Mouse (Mus musculus): Measurements from ENCODE around the gene Ly6g5b. TPM values are rescaled to one million over a fixed set of nuclear protein-coding genes. Genes with fewer than 3 reads are reported as not detected.
"Not testable (repeated sequence)": the region's sequence is repeated elsewhere in the genome, so short reads cannot be mapped to it uniquely, and the experiment has no call there.

Ly6g5b gene
- polyA plus RNA-seq, 1 experiment = not detected

GRCm38 (mm10) chr17:35131500-35132173 lies 16.4 kb upstream of the Ly6g5b start, which contains the start of gene Apom:
Gene Apom, minus strand, starts transcription at chr17:35132050.
- Histone ChIP-seq H3K27ac (ENCODE audit: insufficient read depth, low read depth, low read length) (no peak within 1 kb of the TSS), H3K4me3 (ENCODE audit: insufficient read depth, low read depth, low read length) (no peak within 1 kb of the TSS), H3K4me1 (ENCODE audit: control insufficient read depth, insufficient read depth, low read length) (peaks cover 16% of the 10 kb centered on the region)
- TF ChIP-seq POLR2A (IDR thresholded peaks at IDR 0.05; ENCODE audit: insufficient read depth, low read depth, low read length) = no peak
- no peak for TF ChIP-seq CTCF (IDR thresholded peaks at IDR 0.05; ENCODE audit: insufficient read depth, low read depth, low read length)
- WGBS = 77% methylated on average over 15 of the region's 15 CpGs

- no peak for TF ChIP-seq POLR2A (IDR thresholded peaks at IDR 0.05; ENCODE audit: insufficient read depth, low read depth, low read length)
- no peak for TF ChIP-seq CTCF (IDR thresholded peaks at IDR 0.05; ENCODE audit: insufficient read depth, low read depth, low read length)
These were observed 15.8 kb upstream of the Ly6g5b start for GRCm38 (mm10) chr17:35131038-35131437.

DNA sequence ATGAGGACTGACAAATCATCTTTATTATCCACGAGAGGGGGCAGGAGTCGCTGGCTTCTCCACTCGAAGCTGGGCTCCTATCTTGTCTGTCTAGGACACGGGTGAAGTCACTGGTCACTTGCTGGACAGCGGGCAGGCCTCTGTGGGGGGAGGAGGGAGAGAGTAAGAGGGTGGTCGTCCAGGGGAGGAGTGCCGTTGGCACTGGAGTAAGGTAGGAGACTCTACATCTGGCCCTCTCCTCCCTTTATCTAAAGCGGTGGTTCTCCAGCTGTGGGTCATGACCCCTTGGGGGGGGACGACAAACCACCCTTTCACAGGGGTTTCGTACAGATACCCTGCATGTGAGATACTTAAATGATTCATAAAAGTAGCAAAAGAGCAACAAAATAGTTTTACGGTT lies 13.8 kb upstream of the Ly6g5b start:
- WGBS = 75% methylated on average over 11 of the region's 11 CpGs

More at GRCm38 (mm10) chr17:35131038-35131437, 15.8 kb upstream of the Ly6g5b start:
- Histone ChIP-seq H3K4me1 (ENCODE audit: control insufficient read depth, insufficient read depth, low read length) (peaks cover 18% of the 10 kb centered on the region), H3K27ac (ENCODE audit: insufficient read depth, low read depth, low read length) (no peak overlapping the region), H3K4me3 (ENCODE audit: insufficient read depth, low read depth, low read length) (no peak overlapping the region)
- WGBS = 85% methylated on average over 8 of the region's 8 CpGs

DNA sequence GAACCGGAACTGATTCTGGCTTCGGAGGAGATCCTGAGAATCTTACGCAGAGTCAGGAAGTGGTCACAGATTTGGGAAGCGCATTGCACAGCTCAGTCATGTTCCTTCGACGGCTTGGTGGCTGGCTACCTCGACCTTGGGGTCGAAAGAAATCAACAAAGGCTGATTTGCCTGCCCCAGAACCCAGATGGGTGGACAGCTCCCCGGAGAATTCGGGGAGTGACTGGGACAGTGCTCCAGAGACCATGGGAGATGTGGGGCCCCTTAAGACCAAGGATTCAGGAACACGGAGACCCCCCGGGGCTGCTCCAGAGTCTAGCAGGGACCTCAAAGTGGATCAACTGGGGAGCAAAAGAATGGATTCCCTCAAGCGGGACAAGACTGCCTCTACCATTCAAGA lies 11.8 kb upstream of the Ly6g5b start:
- Histone ChIP-seq H3K4me1 (ENCODE audit: control insufficient read depth, insufficient read depth, low read length) (peaks cover 20% of the 10 kb centered on the region), H3K27ac (ENCODE audit: insufficient read depth, low read depth, low read length) (no peak overlapping the region; the same call in 1 of the 2 replicates), H3K4me3 (ENCODE audit: insufficient read depth, low read depth, low read length) (peak overlapping the region; percentile 77)
- TF ChIP-seq CTCF (IDR thresholded peaks at IDR 0.05; ENCODE audit: insufficient read depth, low read depth, low read length) = no peak
- no peak for TF ChIP-seq POLR2A (IDR thresholded peaks at IDR 0.05; ENCODE audit: insufficient read depth, low read depth, low read length)
- 66% methylated on average over 13 of the region's 13 CpGs for WGBS

More for the DNA sequence above, 13.8 kb upstream of the Ly6g5b start:
- Histone ChIP-seq H3K4me1 (ENCODE audit: control insufficient read depth, insufficient read depth, low read length) (peaks cover 20% of the 10 kb centered on the region), H3K27ac (ENCODE audit: insufficient read depth, low read depth, low read length) (no peak overlapping the region), H3K4me3 (ENCODE audit: insufficient read depth, low read depth, low read length) (no peak overlapping the region)
- no peak for TF ChIP-seq POLR2A (IDR thresholded peaks at IDR 0.05; ENCODE audit: insufficient read depth, low read depth, low read length)
- no peak for TF ChIP-seq CTCF (IDR thresholded peaks at IDR 0.05; ENCODE audit: insufficient read depth, low read depth, low read length)

GRCm38 (mm10) chr17:35126206-35126611 lies 11.0 kb upstream of the Ly6g5b start, which contains the start of gene D17H6S53E:
Gene D17H6S53E, plus strand, starts transcription at chr17:35126373.
- under 1% methylated on average over 36 of the region's 36 CpGs for WGBS
- Histone ChIP-seq H3K4me3 (ENCODE audit: insufficient read depth, low read depth, low read length) (peak within 1 kb of the TSS; percentile 77), H3K27ac (ENCODE audit: insufficient read depth, low read depth, low read length) (peak within 1 kb of the TSS; percentile 82), H3K4me1 (ENCODE audit: control insufficient read depth, insufficient read depth, low read length) (peaks cover 20% of the 10 kb centered on the region)
- TF ChIP-seq POLR2A (IDR thresholded peaks at IDR 0.05; ENCODE audit: insufficient read depth, low read depth, low read length) = peak; percentile 92
- no peak for TF ChIP-seq CTCF (IDR thresholded peaks at IDR 0.05; ENCODE audit: insufficient read depth, low read depth, low read length)

- peak overlapping the region; percentile 77; the same call in 1 of the 2 replicates for H3K4me3 ChIP-seq (ENCODE audit: insufficient read depth, low read depth, low read length)
- TF ChIP-seq CTCF (IDR thresholded peaks at IDR 0.05; ENCODE audit: insufficient read depth, low read depth, low read length) = no peak
- TF ChIP-seq POLR2A (IDR thresholded peaks at IDR 0.05; ENCODE audit: insufficient read depth, low read depth, low read length) = no peak
- peaks cover 20% of the 10 kb centered on the region for H3K4me1 ChIP-seq (ENCODE audit: control insufficient read depth, insufficient read depth, low read length)
- H3K27ac ChIP-seq (ENCODE audit: insufficient read depth, low read depth, low read length) = no peak overlapping the region
- 35% methylated on average over 6 of the region's 6 CpGs for WGBS
These were observed 10.3 kb upstream of the Ly6g5b start for GRCm38 (mm10) chr17:35125578-35125977.

- Histone ChIP-seq H3K27ac (ENCODE audit: insufficient read depth, low read depth, low read length) (no peak overlapping the region), H3K4me1 (ENCODE audit: control insufficient read depth, insufficient read depth, low read length) (peaks cover 20% of the 10 kb centered on the region), H3K4me3 (ENCODE audit: insufficient read depth, low read depth, low read length) (no peak overlapping the region)
- WGBS = 86% methylated on average over 1 of the region's 1 CpGs
- TF ChIP-seq CTCF (IDR thresholded peaks at IDR 0.05; ENCODE audit: insufficient read depth, low read depth, low read length) (no peak), POLR2A (IDR thresholded peaks at IDR 0.05; ENCODE audit: insufficient read depth, low read depth, low read length) (no peak)
These were observed 9.9 kb upstream of the Ly6g5b start for GRCm38 (mm10) chr17:35125081-35125480.

GRCm38 (mm10) chr17:35124261-35124896 lies 9.2 kb upstream of the Ly6g5b start:
- H3K4me1 ChIP-seq (ENCODE audit: control insufficient read depth, insufficient read depth, low read length) = peaks cover 20% of the 10 kb centered on the region
- not testable (repeated sequence) for H3K27ac ChIP-seq (ENCODE audit: insufficient read depth, low read depth, low read length); H3K4me3 ChIP-seq (ENCODE audit: insufficient read depth, low read depth, low read length)
- WGBS = 90% methylated on average over 12 of the region's 12 CpGs

DNA sequence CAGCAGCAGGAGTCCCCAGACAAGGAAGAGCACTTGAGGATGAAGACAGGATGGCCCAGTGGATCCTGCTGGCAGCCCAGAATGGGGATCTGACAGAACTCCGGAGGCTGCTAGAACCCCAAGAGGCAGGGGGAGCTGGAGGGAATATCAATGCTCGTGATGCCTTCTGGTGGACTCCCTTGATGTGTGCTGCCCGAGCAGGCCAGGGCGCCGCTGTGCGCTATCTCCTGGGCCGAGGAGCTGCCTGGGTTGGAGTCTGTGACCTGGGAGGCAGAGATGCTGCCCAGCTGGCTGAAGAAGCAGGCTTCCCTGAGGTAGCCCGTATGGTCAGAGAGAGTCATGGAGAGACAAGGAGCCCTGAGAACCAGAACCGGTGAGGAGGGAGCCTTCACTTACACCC lies 8.1 kb upstream of the Ly6g5b start:
- H3K27ac ChIP-seq (ENCODE audit: insufficient read depth, low read depth, low read length); H3K4me3 ChIP-seq (ENCODE audit: insufficient read depth, low read depth, low read length): not testable (repeated sequence)
- WGBS = 86% methylated on average over 9 of the region's 9 CpGs
- H3K4me1 ChIP-seq (ENCODE audit: control insufficient read depth, insufficient read depth, low read length) = peaks cover 17% of the 10 kb centered on the region

Measured in olfactory bulb, adult 2 months (tissue).